In genomic region chr13:47811711-47812415, GRCm38 (mm10) we compare ENCODE assay signal across 31 mouse cellular contexts.
DNase-seq lines count a peak whose midpoint lies in the region; ATAC-seq and TF ChIP-seq lines count a peak whose summit lies in the region.
"Had no signal": no experiment of that assay in that cellular context is flagged by ENCODE, and none has a peak within 500 bp of the region (broad histone marks: within the 10 kb centered on the region; RNA-seq: fewer than 3 reads in every experiment).

No protein-coding gene starts in this region.

- H3K27me3 ChIP-seq in kidney, embryonic 14.5 days (ENCODE audit: control insufficient read depth, insufficient read depth, low read length), result no peaks in the 10 kb centered on the region
- no peaks in the 10 kb centered on the region for H3K27me3 ChIP-seq in liver, postnatal 0 days (ENCODE audit: insufficient read depth, low read length)
- H3K27me3 ChIP-seq: hindbrain, embryonic 13.5 days; liver, embryonic 15.5 days; neural tube, embryonic 13.5 days had no signal

- no peaks in the 10 kb centered on the region for H3K36me3 ChIP-seq in kidney, embryonic 14.5 days (ENCODE audit: control insufficient read depth, insufficient read depth, low read length)
- H3K36me3 ChIP-seq in liver, postnatal 0 days (replicated peaks; ENCODE audit: insufficient read depth, low read length), result no peaks in the 10 kb centered on the region
- H3K36me3 ChIP-seq: forebrain, embryonic 10.5 days; hindbrain, embryonic 13.5 days; limb, embryonic 10.5 days; liver, embryonic 15.5 days; midbrain, embryonic 10.5 days; neural tube, embryonic 13.5 days had no signal

- no peak overlapping the region for H3K4me2 ChIP-seq in kidney, embryonic 14.5 days (replicated peaks; ENCODE audit: low read depth, low read length)
- no peak overlapping the region for H3K4me2 ChIP-seq in liver, postnatal 0 days (ENCODE audit: low read depth, low read length)
- H3K4me2 ChIP-seq: hindbrain, embryonic 13.5 days; liver, embryonic 15.5 days; neural tube, embryonic 13.5 days had no signal

- no peaks in the 10 kb centered on the region for H3K9me3 ChIP-seq in kidney, embryonic 14.5 days (ENCODE audit: control insufficient read depth, low read length)
- no peaks in the 10 kb centered on the region for H3K9me3 ChIP-seq in liver, postnatal 0 days (ENCODE audit: low read length)
- H3K9me3 ChIP-seq: forebrain, embryonic 10.5 days; hindbrain, embryonic 13.5 days; limb, embryonic 10.5 days; liver, embryonic 15.5 days; midbrain, embryonic 10.5 days; neural tube, embryonic 13.5 days had no signal

- H3K4me3 ChIP-seq in kidney, embryonic 14.5 days (ENCODE audit: low read length), result no peak overlapping the region
- H3K4me3 ChIP-seq in liver, postnatal 0 days (ENCODE audit: low read depth, low read length), result no peak overlapping the region
- H3K4me3 ChIP-seq: forebrain, embryonic 10.5 days; hindbrain, embryonic 13.5 days; layer of hippocampus, adult 2 months; limb, embryonic 10.5 days; liver, embryonic 15.5 days; midbrain, embryonic 10.5 days; myocyte; neural tube, embryonic 13.5 days had no signal

- no peaks in the 10 kb centered on the region for H3K4me1 ChIP-seq in kidney, embryonic 14.5 days (ENCODE audit: control insufficient read depth, insufficient read depth, low read length)
- no peaks in the 10 kb centered on the region for H3K4me1 ChIP-seq in liver, postnatal 0 days (ENCODE audit: insufficient read depth)
- H3K4me1 ChIP-seq: forebrain, embryonic 10.5 days; hindbrain, embryonic 13.5 days; limb, embryonic 10.5 days; liver, embryonic 15.5 days; midbrain, embryonic 10.5 days; neural tube, embryonic 13.5 days had no signal

- TF ChIP-seq EP300 in liver, postnatal 0 days (IDR thresholded peaks at IDR 0.05; ENCODE audit: low read depth), result no peak

- no peak overlapping the region for H3K9ac ChIP-seq in kidney, embryonic 14.5 days (ENCODE audit: low read depth, low read length)
- H3K9ac ChIP-seq in liver, postnatal 0 days (replicated peaks), result no peak overlapping the region
- H3K9ac ChIP-seq: hindbrain, embryonic 13.5 days; liver, embryonic 15.5 days; neural tube, embryonic 13.5 days had no signal

- peak; percentile 57; the same call in 1 of the 2 replicates for ATAC-seq in kidney, embryonic 14.5 days (ENCODE audit: low FRiP score, low TSS enrichment)
- no peak for ATAC-seq in liver, postnatal 0 days
- ATAC-seq: activated CD4-positive, CD25-positive, alpha-beta regulatory T cell, adult 4 months; forebrain, embryonic 16.5 days; midbrain, embryonic 16.5 days had no signal

- WGBS in kidney, embryonic 14.5 days, result 63% methylated on average over 6 of the region's 6 CpGs
- 63% methylated on average over 6 of the region's 6 CpGs for WGBS in liver, postnatal 0 days (ENCODE audit: insufficient replicate concordance)

- no peak overlapping the region; the same call in 1 of the 2 replicates for H3K27ac ChIP-seq in kidney, embryonic 14.5 days (ENCODE audit: low read depth, low read length)
- H3K27ac ChIP-seq in liver, postnatal 0 days (ENCODE audit: low read depth), result no peak overlapping the region
- H3K27ac ChIP-seq: forebrain, embryonic 10.5 days; hindbrain, embryonic 13.5 days; layer of hippocampus, adult 2 months; limb, embryonic 10.5 days; liver, embryonic 15.5 days; midbrain, embryonic 10.5 days; neural tube, embryonic 13.5 days had no signal

- DNase-seq in adrenal gland, adult (ENCODE audit: inconsistent age in 2 of 2, low spot score in 1 of 2), result peak; percentile 8 to 68
- no peak for DNase-seq in adrenal gland, postnatal 25 days
- DNase-seq in kidney, adult 11 months, result no peak
- peak; percentile 43 to 44 for DNase-seq in kidney, postnatal 4 days
- no peak for DNase-seq in kidney, postnatal 25 days
- peak; percentile 12 for DNase-seq in brain, adult 2 months (ENCODE audit: low read depth, low spot score)
- no peak for DNase-seq in liver, postnatal 0 days
- DNase-seq: adrenal gland, postnatal 36 days; cerebellum, adult 11-12 months; cerebellum, postnatal 14 days; gastrocnemius, postnatal 14 days; heart, adult 11 months; heart, postnatal 36 days; liver; retina, postnatal 1 day; right cerebral cortex, postnatal 25 days; spleen, adult 18-20 months; thymus, adult 18-20 months; thymus, postnatal 4 days had no signal

- no peak for TF ChIP-seq CTCF in liver, postnatal 0 days (IDR thresholded peaks at IDR 0.05; ENCODE audit: low read depth)

Comparison
In these comparisons a context has a peak if more than half of its experiments do, and no peak if none do; other contexts are left out.
1. DNase-seq: peak in adrenal gland, adult (2 of 2), kidney, postnatal 4 days (2 of 2) and brain, adult 2 months (single experiment); none in adrenal gland, postnatal 25 days (single experiment), kidney, adult 11 months (single experiment), kidney, postnatal 25 days (0 of 2) and liver, postnatal 0 days (single experiment).